Mouse (Mus musculus) stomach, postnatal 0 days (tissue): Measurements from ENCODE around the gene N4bp2. TPM values are rescaled to one million over a fixed set of nuclear protein-coding genes. Genes with fewer than 3 reads are reported as not detected.

Experiments used
- ATAC-seq: fragments of 200-750 bp; cut with Nextera tagmentation; 2 replicates; pipeline ENCODE4 v1.8.0; 2017; ENCODE audit not compliant: low FRiP score, low TSS enrichment
- DNase-seq: peaks from one replicate; pipeline ENCODE4 v3.0.0-alpha.2; 2016; ENCODE audit warnings: low spot score
- H3K27ac ChIP-seq: fragments of 300-500 bp; sonication (generic); replicated peaks from 2 replicates; pipeline ENCODE4 v1.5.1; 2014; ENCODE audit warnings: mild to moderate bottlenecking, control low read depth
- H3K27me3 ChIP-seq: fragments of 300-500 bp; sonication (generic); 2 replicates; pipeline ENCODE4 v1.6.1; 2014; ENCODE audit warnings: low read length; ENCODE audit not compliant: control insufficient read depth, insufficient read depth
- H3K36me3 ChIP-seq: fragments of 300-500 bp; sonication (generic); 2 replicates; pipeline ENCODE4 v1.6.1; 2014; ENCODE audit warnings: low read length, mixed read lengths; ENCODE audit not compliant: control insufficient read depth, insufficient read depth
- H3K4me1 ChIP-seq: fragments of 300-500 bp; sonication (generic); replicated peaks from 2 replicates; pipeline ENCODE4 v1.6.1; 2014; ENCODE audit warnings: antibody characterized with exemption; ENCODE audit not compliant: control insufficient read depth, insufficient read depth
- H3K4me2 ChIP-seq: fragments of 300-500 bp; sonication (generic); replicated peaks from 2 replicates; pipeline ENCODE4 v1.6.1; 2014; ENCODE audit warnings: low read depth, mild to moderate bottlenecking, control low read depth, moderate library complexity
- H3K4me3 ChIP-seq: fragments of 300-500 bp; sonication (generic); 2 replicates; pipeline ENCODE4 v1.5.1; 2014; ENCODE audit warnings: low read depth, low read length, control low read depth
- H3K9ac ChIP-seq: fragments of 300-500 bp; sonication (generic); 2 replicates; pipeline ENCODE4 v1.6.1; 2014; ENCODE audit warnings: mild to moderate bottlenecking, low read length, control low read depth, mixed read lengths
- H3K9me3 ChIP-seq: fragments of 300-500 bp; sonication (generic); 2 replicates; pipeline ENCODE4 v1.6.1; 2016; ENCODE audit warnings: low read length; ENCODE audit not compliant: control insufficient read depth
- CTCF ChIP-seq: IDR thresholded peaks from 2 replicates; pipeline ENCODE4 v1.5.1; 2016; ENCODE audit warnings: antibody characterized with exemption, low read depth, mild to moderate bottlenecking, moderate library complexity
- EP300 ChIP-seq: optimal IDR thresholded peaks from 2 replicates; pipeline ENCODE3; 2016; ENCODE audit warnings: antibody characterized with exemption
- WGBS: fragments of 180-500 bp; shearing (Covaris S2); extraction: QIAGEN DNeasy Blood & Tissue Kit; methylation state at CpG from one replicate; pipeline ENCODE4 v1.1.7; 2014; 5-methylcytosine and 5-hydroxymethylcytosine counted together
- polyA plus RNA-seq: library from polyadenylated mRNA; unstranded; fragments of >200 nt; fragmentation: Nextera tagmentation; extraction: Ambion mirVana; gene quantifications from 2 replicates; pipeline ENCODE4 v1.2.1, GENCODE M21; 2015

Gene N4bp2
- polyA plus RNA-seq, 1 experiment from 2014 or later, result 6.0 TPM

DNA sequence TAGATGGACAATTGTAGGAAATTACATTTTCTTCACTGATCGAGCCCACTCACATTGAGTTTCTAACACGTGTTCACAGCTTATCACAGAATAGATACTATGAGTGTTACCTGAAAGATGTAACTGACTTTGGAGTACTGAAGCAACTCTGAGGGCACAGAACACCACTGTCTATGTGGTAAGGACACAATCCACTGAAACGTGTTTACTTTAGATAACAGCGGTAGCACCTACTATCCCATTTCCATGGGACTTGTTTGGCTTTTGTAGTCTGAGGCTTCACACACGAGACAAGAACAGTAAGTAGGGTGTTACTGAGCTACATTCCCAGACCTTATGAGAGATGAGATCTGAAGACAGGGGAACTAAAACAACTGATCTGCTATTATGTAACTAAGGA lies 2.3 kb upstream of the N4bp2 start:
- ATAC-seq (no peak), DNase-seq (no peak)
- Histone ChIP-seq H3K9me3 (no peaks in the 10 kb centered on the region), H3K4me1 (no peaks in the 10 kb centered on the region), H3K9ac (no peak overlapping the region), H3K27me3 (no peaks in the 10 kb centered on the region), H3K36me3 (no peaks in the 10 kb centered on the region), H3K27ac (no peak overlapping the region), H3K4me2 (no peak overlapping the region), H3K4me3 (no peak overlapping the region)
- TF ChIP-seq CTCF, result no peak
- TF ChIP-seq EP300, result no peak
- 46% methylated on average over 5 of the region's 5 CpGs for WGBS

DNA sequence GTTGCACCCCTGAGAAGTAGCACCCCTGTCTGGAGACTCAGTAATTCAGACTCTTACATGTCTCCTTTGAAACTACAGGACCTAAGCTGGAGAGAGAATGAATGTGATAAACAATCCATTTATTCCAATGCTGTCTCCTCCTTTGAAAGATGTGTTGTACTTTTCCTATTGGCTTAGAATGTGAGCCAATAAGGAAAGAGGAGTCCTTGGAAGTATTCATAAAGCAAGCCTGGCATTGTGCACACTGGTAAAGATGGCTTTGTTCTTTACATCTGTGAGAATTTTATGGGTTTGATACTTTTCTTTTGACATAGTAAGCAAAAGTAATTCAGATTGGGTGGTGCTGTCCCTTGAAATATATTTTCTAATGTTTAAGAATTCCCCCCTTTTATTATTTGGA lies 1.4 kb upstream of the N4bp2 start:
- Histone ChIP-seq H3K36me3 (no peaks in the 10 kb centered on the region), H3K4me3 (no peak overlapping the region), H3K9me3 (no peaks in the 10 kb centered on the region), H3K27me3 (no peaks in the 10 kb centered on the region), H3K4me1 (no peaks in the 10 kb centered on the region), H3K9ac (no peak overlapping the region), H3K27ac (no peak overlapping the region), H3K4me2 (no peak overlapping the region)
- ATAC-seq, result no peak
- DNase-seq, result no peak
- TF ChIP-seq CTCF (no peak), EP300 (no peak)

DNA sequence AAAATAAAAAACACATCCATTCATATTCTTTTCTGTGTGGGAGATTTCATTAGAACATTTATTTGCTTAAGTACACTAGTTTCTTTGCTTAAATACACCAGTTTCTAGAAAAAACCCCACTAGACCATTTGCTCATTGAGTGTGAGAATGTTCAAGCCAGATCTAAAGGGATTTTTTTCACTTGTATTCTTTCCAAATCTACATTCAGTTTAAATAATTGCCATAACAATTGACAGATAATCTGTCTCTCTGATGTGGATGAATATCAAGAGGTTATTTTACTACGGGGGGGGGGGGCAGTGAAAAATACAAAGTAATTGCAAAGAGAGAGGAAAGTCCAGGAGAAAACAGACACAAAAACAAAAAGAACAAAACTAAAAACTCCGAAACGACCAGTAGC lies 635 bp upstream of the N4bp2 start:
- ATAC-seq, result no peak
- H3K4me2 ChIP-seq, result peak overlapping the region; percentile 68
- peak overlapping the region; percentile 96 for H3K9ac ChIP-seq
- TF ChIP-seq CTCF, result no peak
- no peak for TF ChIP-seq EP300
- peak overlapping the region; percentile 82 for H3K4me3 ChIP-seq
- H3K27me3 ChIP-seq, result no peaks in the 10 kb centered on the region
- no peaks in the 10 kb centered on the region for H3K9me3 ChIP-seq
- no peaks in the 10 kb centered on the region for H3K36me3 ChIP-seq
- WGBS, result 1% methylated on average over 3 of the region's 3 CpGs
- DNase-seq, result no peak
- H3K4me1 ChIP-seq, result no peaks in the 10 kb centered on the region
- H3K27ac ChIP-seq, result peak overlapping the region; percentile 100

DNA sequence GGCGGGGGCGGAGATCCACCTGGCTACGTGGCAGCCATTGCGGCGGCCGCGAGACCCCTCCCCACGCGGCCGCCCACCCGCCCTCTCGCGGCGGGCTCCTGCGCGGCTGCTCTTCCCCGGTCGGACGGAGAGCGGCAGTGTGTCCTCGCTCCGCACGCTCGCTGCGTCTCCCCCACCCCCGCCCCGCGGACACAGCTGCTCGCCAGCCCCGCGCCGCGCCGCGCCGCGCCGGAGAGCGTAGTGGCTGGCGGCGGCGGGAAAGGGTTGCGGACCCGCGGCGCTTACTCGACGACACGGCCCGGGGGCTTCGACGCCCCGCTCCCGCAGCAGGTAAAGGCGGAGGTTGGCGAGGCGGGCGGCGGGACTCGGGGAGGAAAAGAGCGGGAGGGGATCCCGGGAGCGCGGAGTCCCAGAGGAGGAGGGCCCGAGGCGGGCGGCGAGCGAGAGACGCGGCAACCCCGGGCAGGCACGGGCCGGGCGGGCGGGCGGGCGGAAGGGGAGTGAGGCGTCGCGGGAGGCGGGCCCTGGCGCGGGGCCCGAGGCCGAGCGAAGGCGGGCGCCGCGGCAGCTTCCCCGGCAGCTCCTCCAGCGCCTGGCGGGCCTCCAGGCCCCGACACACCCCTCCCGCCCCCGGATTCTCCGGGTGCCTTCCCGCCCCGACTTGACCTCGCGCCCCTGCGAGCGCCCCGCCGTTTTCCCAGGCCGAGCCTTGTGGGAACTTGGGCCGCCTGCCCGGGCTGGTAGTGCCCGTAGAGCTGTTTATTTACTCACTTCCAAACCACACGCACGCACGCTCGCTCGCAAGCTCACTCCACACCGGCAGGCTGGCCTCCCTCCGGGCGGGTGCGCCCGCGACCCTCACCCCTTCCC lies 830 bp downstream of the N4bp2 start:
- peak; percentile 83 for ATAC-seq
- peak overlapping the region; percentile 68 for H3K4me2 ChIP-seq
- TF ChIP-seq CTCF (peak; percentile 71), EP300 (no peak)
- H3K27me3 ChIP-seq, result no peaks in the 10 kb centered on the region
- no peaks in the 10 kb centered on the region for H3K36me3 ChIP-seq
- peak overlapping the region; percentile 96 for H3K9ac ChIP-seq
- H3K4me1 ChIP-seq, result no peaks in the 10 kb centered on the region
- H3K9me3 ChIP-seq, result no peaks in the 10 kb centered on the region
- WGBS, result under 1% methylated on average over 70 of the region's 121 CpGs
- H3K27ac ChIP-seq, result peak overlapping the region; percentile 100
- DNase-seq, result peak; percentile 93
- peak overlapping the region; percentile 82 for H3K4me3 ChIP-seq

DNA sequence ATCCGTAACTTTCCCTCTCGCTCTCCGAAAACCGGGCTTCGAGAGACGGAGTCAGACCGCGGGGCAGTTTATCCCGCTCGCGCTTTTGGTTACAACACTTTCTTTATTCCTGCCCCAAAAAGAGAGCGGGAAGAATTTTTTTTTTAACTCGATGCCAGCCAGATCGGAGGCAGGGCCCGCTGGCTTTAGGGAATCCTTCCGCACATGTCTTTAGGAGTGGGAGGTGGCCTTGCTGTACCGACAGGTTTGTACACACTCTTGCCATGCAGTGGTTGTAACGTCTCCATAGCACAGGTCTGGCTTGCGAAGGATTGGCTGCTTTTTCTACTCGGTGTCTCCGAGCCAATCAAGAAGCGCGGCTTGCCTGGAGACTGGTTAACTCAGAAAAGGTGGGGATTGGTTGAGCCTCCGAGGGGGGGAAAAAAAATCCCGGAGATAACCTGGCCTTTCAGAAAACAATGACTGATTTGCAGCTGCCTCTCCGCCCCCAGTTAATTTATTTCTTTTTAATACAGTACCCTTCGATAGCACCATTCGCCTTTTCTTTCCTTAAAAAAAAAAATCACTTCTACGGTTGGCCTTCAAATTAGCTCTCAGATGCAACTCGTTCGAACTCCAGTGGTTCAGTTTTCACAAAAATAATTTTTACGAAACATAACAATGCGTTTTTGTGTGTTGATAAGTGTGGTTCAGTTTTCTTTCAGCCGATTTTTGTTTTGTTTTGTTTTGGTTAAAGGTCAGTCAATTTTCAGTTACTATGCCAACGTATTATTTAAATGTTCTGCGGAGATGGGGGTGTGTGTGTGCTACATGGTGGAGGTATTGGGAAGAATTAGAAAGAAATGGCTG lies 1.7 kb downstream of the N4bp2 start:
- TF ChIP-seq EP300 (peak; percentile 73), CTCF (no peak)
- Histone ChIP-seq H3K36me3 (no peaks in the 10 kb centered on the region), H3K4me3 (peak overlapping the region; percentile 82), H3K4me1 (no peaks in the 10 kb centered on the region), H3K9me3 (no peaks in the 10 kb centered on the region), H3K27ac (peak overlapping the region; percentile 100), H3K27me3 (no peaks in the 10 kb centered on the region), H3K9ac (peak overlapping the region; percentile 96), H3K4me2 (peak overlapping the region; percentile 68)
- peak; percentile 90 for DNase-seq
- 2% methylated on average over 36 of the region's 36 CpGs for WGBS
- peak; percentile 92 for ATAC-seq
